Mouse (Mus musculus): Measurements from ENCODE around the gene Gm12117. TPM values are rescaled to one million over a fixed set of nuclear protein-coding genes. Genes with fewer than 3 reads are reported as not detected.

Gm12117 gene
- total and polyA plus RNA-seq, 2 experiments from 2014 or later = 3.9 TPM; not detected in 1

DNA sequence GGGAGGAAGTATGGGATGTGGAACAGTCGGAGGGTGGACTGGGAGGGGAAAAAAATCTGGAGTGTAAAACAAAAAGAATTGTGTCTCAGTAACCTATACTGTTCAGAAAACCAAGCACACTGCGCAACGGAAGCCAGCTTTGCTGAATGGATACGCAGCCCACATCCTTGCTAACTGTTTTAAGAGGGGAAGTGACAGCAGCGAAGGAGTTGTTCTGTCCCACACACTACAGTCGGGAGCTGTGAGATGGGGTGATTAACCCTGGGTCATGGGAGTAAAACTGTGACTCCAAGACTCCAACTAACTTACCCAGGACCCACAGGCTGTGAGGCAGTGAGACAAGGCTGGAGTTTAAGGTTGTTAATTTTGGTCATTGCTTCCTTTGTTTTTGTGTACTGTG is 17.5 kb upstream of the Gm12117 start:
- ATAC-seq (no peak), DNase-seq (no peak)
- Histone ChIP-seq H3K27me3 (ENCODE audit: insufficient read depth, low read length) (no peaks in the 10 kb centered on the region), H3K36me3 (ENCODE audit: insufficient read depth) (no peaks in the 10 kb centered on the region), H3K9me3 (ENCODE audit: low read length) (no peaks in the 10 kb centered on the region), H3K4me1 (ENCODE audit: insufficient read depth) (no peaks in the 10 kb centered on the region), H3K9ac (no peak overlapping the region), H3K4me3 (ENCODE audit: low read depth, low read length) (no peak overlapping the region), H3K27ac (ENCODE audit: low read depth, low read length) (no peak overlapping the region), H3K4me2 (ENCODE audit: low read depth) (no peak overlapping the region)
- TF ChIP-seq CTCF (IDR thresholded peaks at IDR 0.05; ENCODE audit: low read depth) = no peak
- 76% methylated on average over 6 of the region's 6 CpGs for WGBS

DNA sequence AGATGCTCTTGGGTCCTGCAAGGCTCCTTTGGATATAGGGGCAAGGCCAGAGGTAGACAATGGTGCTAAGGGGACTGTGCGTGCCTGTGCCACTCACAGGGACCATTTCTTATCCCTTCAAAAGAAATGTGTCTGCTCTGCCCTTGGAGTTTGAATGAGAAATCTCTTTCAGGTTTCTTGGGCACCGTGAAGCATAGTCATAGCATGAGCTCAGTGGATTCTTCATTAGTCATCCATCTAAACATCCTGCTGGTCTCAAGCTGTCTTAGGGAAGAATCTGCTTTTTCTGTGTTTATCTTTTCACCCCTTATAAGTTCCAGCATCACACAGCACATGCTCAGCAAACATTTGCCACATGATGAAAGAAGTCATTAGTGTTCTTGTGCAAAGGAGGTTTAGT is 2.0 kb upstream of the Gm12117 start:
- no peaks in the 10 kb centered on the region for H3K9me3 ChIP-seq (ENCODE audit: low read length)
- H3K9ac ChIP-seq = no peak overlapping the region
- no peak overlapping the region for H3K4me2 ChIP-seq (ENCODE audit: low read depth)
- no peak for TF ChIP-seq CTCF (IDR thresholded peaks at IDR 0.05; ENCODE audit: low read depth)
- H3K4me1 ChIP-seq (ENCODE audit: insufficient read depth) = no peaks in the 10 kb centered on the region
- 96% methylated on average over 2 of the region's 2 CpGs for WGBS
- no peak overlapping the region for H3K4me3 ChIP-seq (ENCODE audit: low read depth, low read length)
- H3K36me3 ChIP-seq (ENCODE audit: insufficient read depth) = no peaks in the 10 kb centered on the region
- no peak for ATAC-seq
- no peak overlapping the region for H3K27ac ChIP-seq (ENCODE audit: low read depth, low read length)
- no peak for DNase-seq
- H3K27me3 ChIP-seq (ENCODE audit: insufficient read depth, low read length) = no peaks in the 10 kb centered on the region

DNA sequence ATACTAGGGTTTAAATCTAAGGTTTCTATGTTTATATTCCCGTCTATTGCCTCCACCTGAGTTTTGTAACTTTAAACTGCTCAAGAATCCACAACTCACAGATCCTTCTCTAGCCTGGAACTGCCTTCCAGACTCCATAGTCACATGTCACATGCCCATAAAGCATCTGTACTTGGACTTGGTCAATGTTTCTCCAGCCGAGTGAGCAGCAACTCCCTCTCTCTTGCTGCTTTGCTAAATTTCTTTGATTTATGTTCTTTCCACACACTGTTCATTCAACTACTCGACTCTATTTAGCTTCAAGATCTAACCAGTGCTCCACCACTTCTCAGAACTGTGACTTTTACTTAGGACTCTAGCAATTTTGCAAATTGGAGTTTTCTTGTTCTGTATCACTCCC is 1.7 kb downstream of the Gm12117 start:
- Histone ChIP-seq H3K36me3 (ENCODE audit: insufficient read depth) (no peaks in the 10 kb centered on the region), H3K4me3 (ENCODE audit: low read depth, low read length) (no peak overlapping the region), H3K27me3 (ENCODE audit: insufficient read depth, low read length) (no peaks in the 10 kb centered on the region), H3K27ac (ENCODE audit: low read depth, low read length) (no peak overlapping the region), H3K9ac (no peak overlapping the region), H3K4me1 (ENCODE audit: insufficient read depth) (no peaks in the 10 kb centered on the region), H3K9me3 (ENCODE audit: low read length) (no peaks in the 10 kb centered on the region), H3K4me2 (ENCODE audit: low read depth) (no peak overlapping the region)
- DNase-seq (no peak), ATAC-seq (no peak)
- TF ChIP-seq CTCF (IDR thresholded peaks at IDR 0.05; ENCODE audit: low read depth) = no peak
- WGBS = 90% methylated on average over 3 of the region's 3 CpGs

DNA sequence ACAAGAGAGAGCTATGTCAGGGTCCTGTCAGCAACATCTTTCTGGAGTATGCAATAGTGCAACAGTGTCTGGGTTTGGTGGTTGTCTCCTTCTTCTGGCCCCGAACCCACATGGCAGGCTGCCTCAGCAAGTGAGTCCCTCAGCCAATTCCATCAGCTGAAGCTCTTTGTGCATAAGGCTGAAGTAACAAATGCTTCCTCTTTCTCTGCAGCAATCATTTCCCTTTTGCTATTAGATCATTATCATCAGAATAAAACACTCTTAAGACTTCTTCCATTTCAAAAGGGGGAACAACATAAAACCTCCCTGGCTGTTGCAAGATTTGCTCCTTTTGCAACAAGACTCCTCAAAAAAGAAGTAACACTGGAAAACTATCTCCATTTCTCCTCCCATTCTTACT is 2.2 kb downstream of the Gm12117 start:
- no peak for DNase-seq
- no peak for TF ChIP-seq CTCF (IDR thresholded peaks at IDR 0.05; ENCODE audit: low read depth)

DNA sequence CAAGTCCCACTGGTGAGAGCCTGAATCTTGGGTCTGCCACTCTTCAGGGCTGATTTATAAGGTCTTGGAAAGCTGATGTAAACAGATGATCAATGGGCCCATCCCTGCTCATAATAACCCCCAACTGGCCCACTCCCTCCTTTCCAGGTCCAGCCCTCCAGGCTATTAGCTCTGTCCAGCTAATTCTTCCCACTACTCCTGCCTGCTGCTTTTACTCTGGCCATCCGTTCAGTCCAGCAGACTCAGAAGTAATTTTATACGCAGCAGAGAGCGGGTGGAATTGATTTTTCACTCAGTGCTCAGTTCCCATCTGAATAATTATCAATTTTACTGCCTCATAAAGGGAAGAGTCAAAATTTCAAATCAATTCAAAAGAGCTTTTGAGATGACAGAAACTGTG is 36.2 kb downstream of the Gm12117 start:
- no peak for TF ChIP-seq CTCF (IDR thresholded peaks at IDR 0.05; ENCODE audit: low read depth)
- no peaks in the 10 kb centered on the region for H3K27me3 ChIP-seq (ENCODE audit: insufficient read depth, low read length)
- no peak for ATAC-seq
- no peak overlapping the region for H3K9ac ChIP-seq
- H3K36me3 ChIP-seq (ENCODE audit: insufficient read depth) = no peaks in the 10 kb centered on the region
- no peak overlapping the region for H3K4me3 ChIP-seq (ENCODE audit: low read depth, low read length)
- H3K9me3 ChIP-seq (ENCODE audit: low read length) = no peaks in the 10 kb centered on the region
- 74% methylated on average over 3 of the region's 3 CpGs for WGBS
- H3K4me2 ChIP-seq (ENCODE audit: low read depth) = no peak overlapping the region
- DNase-seq = no peak
- H3K4me1 ChIP-seq (ENCODE audit: insufficient read depth) = no peaks in the 10 kb centered on the region
- no peak overlapping the region for H3K27ac ChIP-seq (ENCODE audit: low read depth, low read length)

More for the DNA sequence above, 2.2 kb downstream of the Gm12117 start:
- Histone ChIP-seq H3K9me3 (ENCODE audit: low read length) (no peaks in the 10 kb centered on the region), H3K36me3 (ENCODE audit: insufficient read depth) (no peaks in the 10 kb centered on the region), H3K27me3 (ENCODE audit: insufficient read depth, low read length) (no peaks in the 10 kb centered on the region), H3K4me2 (ENCODE audit: low read depth) (no peak overlapping the region), H3K4me1 (ENCODE audit: insufficient read depth) (no peaks in the 10 kb centered on the region), H3K4me3 (ENCODE audit: low read depth, low read length) (no peak overlapping the region), H3K9ac (no peak overlapping the region), H3K27ac (ENCODE audit: low read depth, low read length) (no peak overlapping the region)
- ATAC-seq = no peak
- WGBS = 55% methylated on average over 1 of the region's 1 CpGs

DNA sequence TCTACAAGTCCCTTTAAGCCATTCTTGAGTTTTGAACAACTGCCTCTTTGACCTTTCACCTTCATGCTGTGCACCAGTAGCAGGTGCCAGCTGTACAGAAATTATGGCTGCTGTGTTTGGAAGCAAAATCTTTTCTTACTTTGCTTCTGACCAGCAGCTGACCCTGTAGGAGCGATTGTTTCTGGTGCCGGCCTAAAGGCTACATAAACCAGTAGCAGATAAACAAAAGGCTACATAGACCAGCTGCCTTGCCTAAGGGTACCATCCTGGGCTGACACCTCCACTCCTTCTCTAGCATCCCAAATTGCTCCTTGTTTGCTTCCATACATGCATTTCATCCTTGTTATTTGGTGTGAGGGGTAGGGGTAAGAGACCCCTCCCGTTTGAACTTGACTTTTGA is 42.4 kb downstream of the Gm12117 start:
- Histone ChIP-seq H3K27ac (ENCODE audit: low read depth, low read length) (no peak overlapping the region), H3K36me3 (ENCODE audit: insufficient read depth) (no peaks in the 10 kb centered on the region), H3K27me3 (ENCODE audit: insufficient read depth, low read length) (no peaks in the 10 kb centered on the region), H3K4me1 (ENCODE audit: insufficient read depth) (no peaks in the 10 kb centered on the region), H3K4me2 (ENCODE audit: low read depth) (no peak overlapping the region), H3K4me3 (ENCODE audit: low read depth, low read length) (no peak overlapping the region), H3K9ac (no peak overlapping the region), H3K9me3 (ENCODE audit: low read length) (no peaks in the 10 kb centered on the region)
- DNase-seq (no peak), ATAC-seq (no peak)
- TF ChIP-seq CTCF (IDR thresholded peaks at IDR 0.05; ENCODE audit: low read depth) = no peak
- 48% methylated on average over 3 of the region's 3 CpGs for WGBS

DNA sequence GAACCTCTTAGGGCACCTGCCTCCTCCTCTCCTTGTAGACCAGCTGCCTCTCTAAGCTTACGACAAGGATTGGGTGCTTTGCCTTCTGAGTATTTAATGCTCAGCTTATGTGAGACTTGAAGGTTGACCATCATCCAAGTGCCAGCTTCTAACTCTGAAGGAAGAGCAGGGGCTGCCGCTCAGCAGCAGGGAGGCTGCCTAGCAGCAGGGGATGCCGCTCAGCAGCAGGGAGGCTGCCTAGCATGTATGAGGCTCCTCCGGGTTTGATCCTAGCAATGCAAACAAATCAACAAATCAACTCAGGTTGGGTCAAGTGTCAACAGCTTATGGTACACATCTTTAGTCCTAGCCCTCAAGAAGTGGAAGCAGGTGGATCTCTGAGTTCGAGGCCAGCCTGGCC is 44.5 kb downstream of the Gm12117 start:
- Histone ChIP-seq H3K27me3 (ENCODE audit: insufficient read depth, low read length) (no peaks in the 10 kb centered on the region), H3K4me2 (ENCODE audit: low read depth) (no peak overlapping the region), H3K4me1 (ENCODE audit: insufficient read depth) (no peaks in the 10 kb centered on the region), H3K4me3 (ENCODE audit: low read depth, low read length) (no peak overlapping the region), H3K9ac (no peak overlapping the region), H3K9me3 (ENCODE audit: low read length) (no peaks in the 10 kb centered on the region), H3K27ac (ENCODE audit: low read depth, low read length) (no peak overlapping the region), H3K36me3 (ENCODE audit: insufficient read depth) (no peaks in the 10 kb centered on the region)
- ATAC-seq (no peak), DNase-seq (no peak)
- WGBS = 76% methylated on average over 5 of the region's 5 CpGs
- TF ChIP-seq CTCF (IDR thresholded peaks at IDR 0.05; ENCODE audit: low read depth) = no peak

DNA sequence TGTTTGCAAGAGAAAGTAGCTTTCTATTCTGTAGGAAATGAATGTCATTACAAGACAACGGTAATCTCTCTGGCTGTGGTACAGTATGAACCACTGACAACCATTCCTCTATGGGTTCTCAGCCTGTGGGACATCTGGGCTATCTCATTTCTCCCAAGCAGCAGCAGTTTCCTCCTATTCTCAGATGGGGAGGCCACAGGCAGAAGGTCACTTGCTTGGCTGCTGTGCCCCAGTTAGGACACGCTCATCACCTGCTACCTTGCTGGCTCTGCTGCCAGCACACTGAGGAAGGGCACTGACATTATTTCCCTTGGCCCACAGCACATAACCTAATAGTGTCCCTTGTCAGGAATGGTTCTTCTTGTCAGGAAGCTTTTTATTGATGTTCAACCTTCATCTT is 48.4 kb downstream of the Gm12117 start:
- Histone ChIP-seq H3K36me3 (ENCODE audit: insufficient read depth) (no peaks in the 10 kb centered on the region), H3K4me3 (ENCODE audit: low read depth, low read length) (no peak overlapping the region), H3K27me3 (ENCODE audit: insufficient read depth, low read length) (no peaks in the 10 kb centered on the region), H3K27ac (ENCODE audit: low read depth, low read length) (no peak overlapping the region), H3K4me2 (ENCODE audit: low read depth) (no peak overlapping the region), H3K9ac (no peak overlapping the region), H3K4me1 (ENCODE audit: insufficient read depth) (no peaks in the 10 kb centered on the region), H3K9me3 (ENCODE audit: low read length) (no peaks in the 10 kb centered on the region)
- ATAC-seq (no peak), DNase-seq (no peak)
- TF ChIP-seq CTCF (IDR thresholded peaks at IDR 0.05; ENCODE audit: low read depth) = no peak
- WGBS = 95% methylated on average over 2 of the region's 2 CpGs
